Mouse (Mus musculus): ENCODE measurements around the gene Tbrg4.

The Tbrg4 gene

DNA sequence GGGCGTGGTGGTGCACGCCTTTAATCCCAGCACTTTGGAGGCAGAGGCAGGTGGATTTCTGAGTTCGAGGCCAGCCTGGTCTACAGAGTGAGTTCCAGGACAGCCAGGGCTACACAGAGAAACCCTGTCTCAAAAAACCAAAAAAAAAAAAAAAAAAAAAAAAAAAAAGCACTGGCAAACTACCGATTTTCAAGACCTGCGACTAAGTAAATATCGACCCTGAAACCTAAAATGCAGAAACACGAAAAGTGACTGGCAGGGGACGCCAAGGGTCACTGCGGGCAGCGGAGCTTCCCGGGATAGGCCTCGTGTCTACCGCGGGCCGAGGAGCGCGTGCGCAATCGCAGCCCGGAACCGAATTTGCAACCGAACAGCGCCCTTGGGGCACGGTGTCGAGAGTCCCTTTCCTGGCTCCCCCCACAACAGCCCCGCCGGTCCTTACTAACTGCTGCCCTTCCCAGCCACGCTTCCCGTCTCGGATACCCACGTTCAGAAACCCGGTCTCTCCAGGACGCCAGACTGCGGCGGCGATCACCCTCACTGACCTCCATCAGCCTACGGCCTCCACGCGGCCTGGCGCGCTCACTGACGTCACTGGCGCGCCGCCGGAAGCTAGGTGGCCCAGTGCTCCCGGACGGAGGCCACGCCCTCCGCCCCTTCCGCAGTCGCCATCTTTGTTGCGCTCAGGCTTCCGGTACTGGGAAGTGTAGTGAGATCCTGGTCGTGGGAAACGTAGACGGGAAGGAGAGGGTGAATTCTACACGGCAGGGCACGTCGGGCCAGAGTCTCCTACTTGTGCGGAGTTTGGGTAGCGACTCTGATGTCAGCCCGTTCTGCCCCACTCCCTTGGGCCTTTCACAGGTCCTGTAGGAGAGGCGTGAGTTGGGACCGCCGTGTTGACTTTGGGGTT lies at the start of gene Tbrg4:
Tbrg4 (minus strand) TSS at position 590 of the 910 bp plus-strand sequence.
- DNase-seq: peak; percentile 95 to 97

DNA sequence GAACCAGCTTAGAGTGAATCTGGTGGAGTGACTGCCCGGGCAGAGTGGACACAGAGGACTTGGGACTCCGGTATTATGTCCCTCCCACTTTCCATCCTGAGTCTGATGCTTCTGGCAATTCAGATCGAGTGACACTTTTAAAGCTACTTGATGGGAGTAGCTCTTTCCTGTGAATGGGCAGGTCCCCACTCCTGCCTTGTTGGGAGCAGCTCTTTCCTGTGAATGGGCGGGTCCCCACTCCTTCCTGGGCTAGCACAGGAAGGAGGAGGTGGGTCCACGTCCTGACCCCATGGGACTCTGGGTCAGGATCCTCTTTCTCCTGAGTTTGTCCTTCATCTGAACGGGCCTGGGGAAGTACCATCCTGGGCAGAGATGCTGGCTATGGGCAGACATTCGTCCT lies 49.5 kb upstream of the Tbrg4 start:
- DNase-seq: no peak

DNA sequence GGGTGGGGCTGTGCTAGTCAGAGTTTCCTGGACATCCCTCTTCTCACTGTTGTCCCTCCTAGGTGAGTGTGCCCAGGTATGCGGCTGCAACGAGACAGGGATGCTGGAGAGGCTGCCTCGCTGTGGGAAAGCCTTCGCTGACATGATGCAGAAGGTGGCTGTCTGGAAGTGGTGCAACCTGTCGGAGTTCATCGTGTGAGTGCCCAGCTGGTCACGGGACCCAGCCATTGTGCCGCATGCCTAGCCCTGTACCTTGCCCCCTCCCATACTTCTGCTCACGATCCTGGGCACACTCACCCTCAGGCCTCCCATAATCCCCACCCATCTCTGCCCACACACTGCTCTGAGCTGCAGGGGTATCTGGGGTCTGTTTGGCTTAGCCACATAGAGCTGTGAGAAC lies 48.8 kb upstream of the Tbrg4 start:
- no peak for DNase-seq

DNA sequence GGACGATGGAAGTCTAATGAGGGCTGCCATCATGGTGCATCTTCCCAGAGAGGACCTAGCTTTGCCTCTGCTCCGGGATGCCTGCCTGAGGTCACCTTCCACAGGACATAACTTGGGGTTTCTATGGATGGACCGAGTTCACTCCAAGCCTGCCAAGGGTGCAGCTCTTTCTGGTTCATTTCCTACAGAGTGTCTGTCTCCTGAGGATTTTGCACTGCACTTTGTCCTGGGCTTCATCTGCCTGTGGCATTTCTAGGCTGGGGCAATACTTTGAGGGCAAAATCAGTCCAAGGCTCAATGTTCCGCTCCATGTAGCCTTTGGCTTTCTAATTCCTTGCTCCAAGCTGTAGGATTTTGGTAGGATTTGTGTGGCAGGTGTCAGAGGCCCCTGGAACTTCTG lies 45.0 kb upstream of the Tbrg4 start:
- DNase-seq: no peak

DNA sequence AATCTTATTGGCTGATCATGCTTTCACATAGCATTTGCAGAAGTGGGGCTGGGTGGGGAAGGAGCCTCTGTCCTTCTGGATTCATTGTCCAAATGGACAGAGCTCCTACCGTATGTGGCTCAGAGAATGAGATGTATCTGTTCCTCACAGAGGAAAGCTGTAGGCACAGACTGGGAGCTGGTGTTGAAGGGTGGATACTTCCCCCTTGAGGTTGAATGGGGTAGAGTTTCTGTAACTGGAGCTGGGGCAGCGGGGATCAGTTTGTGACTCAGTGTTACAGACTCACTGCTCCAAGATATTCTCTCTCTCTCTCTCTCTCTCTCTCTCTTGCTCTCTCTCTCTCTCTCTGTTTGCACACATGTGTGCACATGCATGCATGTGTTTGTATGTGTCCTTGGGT lies 44.2 kb upstream of the Tbrg4 start:
- DNase-seq: no peak

DNA sequence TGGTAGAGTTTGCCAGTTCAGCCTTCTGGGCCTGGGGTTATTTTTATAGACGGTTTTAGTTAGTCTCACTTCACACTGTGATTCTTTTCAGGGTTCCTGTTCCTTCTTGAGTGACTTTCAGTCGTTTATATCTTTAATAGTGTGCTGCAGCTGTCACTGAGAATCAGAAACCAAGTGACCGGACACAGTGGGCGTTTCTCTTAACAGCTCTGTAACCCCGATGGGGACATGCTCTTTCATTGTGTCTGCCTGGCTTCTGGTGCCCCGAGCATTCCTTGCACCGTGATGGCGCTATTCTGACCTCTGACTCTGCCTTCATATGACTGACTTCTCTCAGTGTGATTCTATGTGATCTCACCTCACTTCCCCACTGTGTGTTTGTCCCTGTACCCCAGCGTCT lies 43.2 kb upstream of the Tbrg4 start:
- DNase-seq: no peak

DNA sequence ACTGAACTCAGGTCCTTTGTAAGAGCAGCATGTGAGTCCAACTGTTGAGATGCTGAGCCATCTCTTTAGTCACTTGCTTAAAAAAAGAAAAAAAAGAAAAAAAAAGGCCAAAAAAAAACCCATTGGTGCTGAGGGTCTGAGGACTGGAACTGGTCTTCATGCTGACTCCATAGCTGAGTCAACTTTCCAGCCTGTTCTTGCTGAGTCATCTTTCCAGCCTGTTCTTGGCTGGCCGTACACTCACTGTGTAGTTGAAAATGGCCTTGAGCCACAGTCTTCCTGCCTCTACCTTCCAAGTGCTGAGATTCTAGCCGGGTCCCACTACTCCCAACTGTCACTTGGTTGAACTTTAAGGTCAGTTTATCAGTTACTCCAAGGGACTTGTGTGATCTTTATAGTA lies 40.8 kb upstream of the Tbrg4 start:
- DNase-seq: no peak

DNA sequence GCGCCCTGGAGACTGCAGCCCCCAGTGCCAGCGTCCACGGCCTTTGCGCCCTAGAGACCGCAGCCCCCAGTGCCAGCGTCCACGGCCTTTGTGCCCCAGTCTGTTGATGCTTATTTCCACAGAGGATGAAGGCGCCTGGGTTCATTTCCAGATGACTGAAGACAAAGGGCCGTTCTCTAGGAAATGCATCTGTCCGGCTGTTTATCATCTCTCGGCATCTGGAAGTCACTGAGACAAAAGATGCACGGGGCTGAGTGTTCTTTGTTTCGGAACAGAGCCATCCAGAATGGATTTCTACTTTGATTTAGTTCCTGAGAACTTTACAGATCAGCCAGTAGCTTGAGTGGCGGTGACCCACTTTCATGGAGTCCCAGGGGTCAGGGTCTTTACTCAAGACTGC lies 35.3 kb upstream of the Tbrg4 start:
- DNase-seq: no peak

DNA sequence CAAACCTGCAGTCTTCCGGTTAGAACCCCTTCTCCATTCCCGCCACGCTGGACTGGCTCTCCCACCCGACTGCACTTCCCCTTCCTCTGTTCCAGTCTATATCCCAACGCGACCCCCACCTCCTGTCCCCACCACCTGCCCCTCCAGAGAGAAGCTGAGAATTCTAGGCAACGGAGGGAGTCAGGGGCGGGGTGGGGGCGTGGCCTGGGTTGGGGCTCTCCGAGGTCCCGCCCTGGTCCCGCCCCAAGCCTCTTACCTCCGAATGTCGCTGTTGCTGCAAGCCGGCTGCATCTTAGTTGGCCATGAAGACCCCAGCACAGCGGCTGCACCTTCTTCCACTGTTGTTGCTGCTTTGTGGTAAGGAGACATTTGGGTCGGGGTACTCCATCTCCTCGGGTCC lies 32.4 kb upstream of the Tbrg4 start, which contains the start of gene Ramp3:
Ramp3 (plus strand) TSS at position 251 of the 400 bp plus-strand sequence.
- peak; percentile 78 to 84 for DNase-seq

DNA sequence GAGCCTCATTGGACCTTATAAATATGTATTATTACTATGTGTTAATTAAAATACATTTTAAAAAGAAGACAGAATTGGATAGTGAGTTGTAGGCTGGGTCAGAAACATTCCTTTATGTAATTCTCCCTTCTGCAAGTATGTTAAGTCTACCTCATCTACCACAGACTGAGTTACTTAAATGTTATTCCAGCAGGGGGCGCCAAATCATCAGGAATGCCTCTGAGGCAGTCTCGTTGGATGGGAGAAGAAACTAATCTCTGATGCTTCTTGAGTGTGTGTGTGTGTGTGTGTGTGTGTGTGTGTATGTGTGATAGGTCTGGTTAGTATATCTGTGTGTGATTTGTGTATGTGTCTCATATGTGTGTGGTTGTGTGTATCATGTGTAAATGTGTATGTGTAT lies 29.0 kb upstream of the Tbrg4 start:
- DNase-seq: peak; percentile 95 to 98

DNA sequence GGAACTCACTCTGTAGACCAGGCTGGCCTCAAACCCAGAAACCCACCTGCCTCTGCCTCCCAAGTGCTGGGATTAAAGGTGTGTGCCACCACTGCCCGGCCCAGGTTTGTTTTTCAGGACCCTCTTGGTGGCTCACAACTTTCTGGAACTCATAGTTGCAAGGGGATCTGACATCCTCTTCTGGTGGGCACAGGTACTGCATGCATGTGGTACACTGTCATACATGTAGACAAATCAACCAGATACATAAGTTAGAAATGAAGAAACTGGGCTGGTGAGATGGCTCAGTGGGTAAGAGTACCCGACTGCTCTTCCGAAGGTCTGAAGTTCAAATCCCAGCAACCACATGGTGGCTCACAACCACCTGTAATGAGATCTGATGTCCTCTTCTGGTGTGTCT lies 27.1 kb upstream of the Tbrg4 start:
- DNase-seq: peak in 1 of 2 experiments; percentile 45

DNA sequence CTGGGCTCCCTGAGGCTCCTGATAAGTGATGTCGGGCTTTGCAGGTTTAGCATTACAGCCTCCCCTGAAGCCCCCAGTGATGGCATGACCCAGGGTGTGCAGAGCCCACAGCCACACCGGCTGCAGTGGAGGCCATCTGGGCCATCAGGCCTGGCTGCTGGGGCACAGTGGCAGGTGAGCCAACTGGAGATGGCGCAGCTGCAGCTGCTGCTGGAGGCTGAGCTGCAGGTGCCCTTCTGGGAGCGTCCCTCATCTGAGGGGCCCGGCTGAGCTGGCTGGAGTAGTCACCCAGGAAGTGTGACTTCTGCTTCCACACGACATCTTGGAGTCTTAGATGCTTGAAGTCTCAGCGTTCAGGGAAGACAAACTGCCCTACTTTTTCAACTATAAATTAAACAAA lies 24.7 kb upstream of the Tbrg4 start:
- no peak for DNase-seq

DNA sequence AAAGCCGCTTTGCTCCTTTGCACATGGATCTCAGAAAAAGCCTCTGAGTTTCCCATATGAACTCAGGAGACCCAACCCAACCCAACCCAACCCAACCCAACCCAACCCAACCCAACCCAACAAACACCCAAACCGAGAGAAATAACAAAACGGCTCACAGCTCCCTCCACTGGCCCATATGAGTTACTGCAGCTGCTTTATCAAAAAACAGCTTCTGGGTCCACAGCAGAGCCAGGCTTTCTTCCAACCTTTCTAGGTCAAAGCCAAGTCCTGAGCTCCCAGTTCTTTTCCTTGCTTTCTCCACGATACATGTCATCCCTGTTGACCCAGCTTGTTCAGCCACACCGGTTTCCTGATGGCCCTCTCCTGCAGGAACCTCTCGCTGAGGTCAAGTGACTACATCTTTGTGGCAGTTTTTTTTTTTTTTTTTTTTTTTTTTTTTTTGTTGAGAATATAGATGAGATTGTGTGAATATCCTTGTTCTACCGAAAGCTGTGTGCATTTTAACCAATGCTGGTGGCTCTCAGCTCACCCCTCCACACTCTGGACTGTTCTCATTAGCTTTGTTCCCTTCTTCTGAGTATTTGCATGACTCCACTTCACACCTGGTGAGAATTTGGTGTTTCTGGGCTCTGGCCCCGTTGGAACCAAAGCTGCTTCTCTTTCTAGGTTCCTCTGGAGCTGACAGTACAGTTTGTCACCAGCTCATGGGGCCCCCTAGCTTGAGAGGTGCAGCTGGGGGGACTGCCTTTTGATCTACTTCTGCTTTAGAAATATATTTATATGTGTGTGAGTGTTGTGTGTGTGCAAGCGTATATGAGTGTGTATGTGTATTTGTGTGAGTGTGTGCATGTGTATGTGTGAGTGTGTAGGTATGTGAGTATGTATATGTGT lies 22.2 kb upstream of the Tbrg4 start:
- DNase-seq: peak in 1 of 2 experiments; percentile 46

DNA sequence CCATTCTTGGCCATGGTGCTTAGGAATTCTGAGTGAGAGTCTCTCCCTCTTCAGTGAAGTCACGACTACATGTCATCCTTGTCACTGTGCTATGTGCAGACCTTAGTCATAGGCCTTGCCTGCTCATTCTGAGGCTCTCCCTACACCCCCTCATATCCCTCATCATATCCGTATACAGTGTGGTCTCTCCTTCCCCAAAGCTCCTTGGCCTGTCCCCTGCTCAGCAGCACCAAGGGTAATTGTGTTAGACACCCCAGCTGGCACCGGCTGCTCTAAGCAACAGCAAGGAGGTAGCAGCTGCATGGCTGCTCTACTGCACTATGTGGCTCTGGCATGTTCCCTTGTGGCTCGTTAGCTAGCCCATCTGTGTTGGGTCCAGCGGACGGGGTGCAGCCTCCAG lies 18.7 kb upstream of the Tbrg4 start:
- DNase-seq: no peak

DNA sequence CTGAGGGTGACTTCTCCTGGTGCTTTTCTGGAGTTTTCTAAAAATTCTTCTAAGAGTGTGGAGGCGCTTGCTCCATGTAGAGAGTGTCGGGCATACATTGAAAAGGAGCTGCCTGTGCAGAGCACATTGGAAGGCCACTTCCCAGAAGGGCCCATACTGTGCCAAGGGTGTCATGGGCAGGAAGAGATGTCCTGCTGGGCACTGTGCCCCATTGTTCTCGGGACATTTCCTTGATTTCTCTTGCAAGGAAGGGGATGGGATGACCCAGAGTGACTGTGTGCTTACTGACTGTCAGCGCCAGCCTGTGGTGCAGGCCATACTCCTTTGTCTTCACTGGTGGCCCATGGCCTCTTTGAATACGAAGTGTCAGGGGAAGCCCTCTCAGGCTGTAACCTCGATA lies 13.2 kb upstream of the Tbrg4 start:
- no peak for DNase-seq

DNA sequence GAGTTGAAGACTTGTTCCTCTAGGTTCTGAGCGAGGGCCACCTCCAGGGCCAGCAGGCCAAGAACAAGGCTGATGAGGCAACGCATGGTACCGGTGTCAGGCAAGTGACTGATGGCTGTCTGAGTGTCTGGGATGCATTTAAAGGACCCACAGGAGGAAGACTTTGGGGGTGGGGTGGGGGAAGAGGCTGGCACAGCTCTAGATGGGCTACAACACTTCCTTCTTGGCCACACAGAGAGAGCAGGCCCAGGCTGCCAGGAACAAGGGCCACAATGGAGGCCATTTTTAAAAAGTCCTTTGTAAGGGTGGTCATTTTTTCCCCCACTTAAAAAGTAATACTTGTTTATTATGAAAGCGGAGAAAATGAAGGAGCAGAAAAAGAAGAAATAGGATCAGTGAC lies 12.7 kb upstream of the Tbrg4 start, which contains the start of gene Wap:
Wap (minus strand) TSS at position 101 of the 400 bp plus-strand sequence.
- DNase-seq: no peak

DNA sequence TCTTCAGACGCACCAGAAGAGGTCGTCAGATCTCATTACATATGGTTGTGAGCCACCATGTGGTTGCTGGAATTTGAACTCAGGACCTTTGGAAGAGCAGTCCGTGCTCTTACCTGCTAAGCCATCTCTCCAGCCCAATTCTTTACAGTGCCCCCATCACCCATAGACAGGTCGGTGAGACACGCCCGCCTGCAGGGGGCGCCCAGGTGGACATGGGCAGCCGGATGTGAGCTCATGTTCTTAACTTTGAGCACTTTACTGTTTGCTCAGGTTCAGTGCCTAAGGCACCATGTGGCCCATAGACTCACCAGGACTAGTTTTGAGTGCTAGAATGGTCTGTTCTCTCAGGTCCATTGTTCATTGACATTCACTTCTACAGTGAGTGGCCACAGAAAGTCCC lies 10.3 kb upstream of the Tbrg4 start:
- DNase-seq: no peak

DNA sequence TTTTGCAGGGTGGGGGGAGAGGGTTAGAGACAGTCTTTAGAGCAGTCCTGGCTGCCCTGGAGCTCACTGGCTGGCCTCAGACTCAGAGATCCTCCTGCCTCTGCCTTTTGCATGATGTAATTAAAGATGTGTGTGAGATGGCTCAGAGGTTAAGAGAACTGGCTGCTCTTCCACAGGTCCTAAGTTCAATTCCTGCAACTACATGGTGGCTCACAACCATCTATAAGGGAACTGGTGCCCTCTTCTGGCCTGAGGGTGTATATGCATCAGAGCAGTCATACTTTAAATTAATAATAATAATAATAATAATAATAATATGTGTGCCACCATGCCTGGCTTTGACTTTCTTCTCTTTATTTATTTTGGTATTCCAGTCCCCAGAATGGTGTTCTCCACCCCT lies 3.8 kb upstream of the Tbrg4 start:
- peak; percentile 52 to 63 for DNase-seq

DNA sequence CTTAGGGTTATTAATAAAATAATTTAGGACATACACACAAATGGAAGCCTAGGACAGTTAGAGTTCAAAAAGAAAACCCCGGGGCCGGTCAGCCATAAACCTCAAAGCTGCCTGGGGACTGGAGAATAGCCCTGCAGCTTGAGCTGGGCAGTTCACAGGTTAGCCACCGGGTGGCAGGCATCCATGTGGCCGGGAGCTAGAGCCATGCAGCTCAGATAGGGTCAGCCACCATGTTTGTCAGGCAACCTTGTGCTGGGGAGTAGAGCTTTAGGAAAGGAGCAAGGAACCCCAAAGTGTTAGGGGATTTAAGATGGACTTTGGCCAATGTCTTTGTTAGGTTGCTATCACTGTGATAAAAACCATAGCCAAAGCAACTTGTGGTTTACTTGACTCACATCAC lies 2.7 kb upstream of the Tbrg4 start:
- DNase-seq: peak; percentile 67 to 79

DNA sequence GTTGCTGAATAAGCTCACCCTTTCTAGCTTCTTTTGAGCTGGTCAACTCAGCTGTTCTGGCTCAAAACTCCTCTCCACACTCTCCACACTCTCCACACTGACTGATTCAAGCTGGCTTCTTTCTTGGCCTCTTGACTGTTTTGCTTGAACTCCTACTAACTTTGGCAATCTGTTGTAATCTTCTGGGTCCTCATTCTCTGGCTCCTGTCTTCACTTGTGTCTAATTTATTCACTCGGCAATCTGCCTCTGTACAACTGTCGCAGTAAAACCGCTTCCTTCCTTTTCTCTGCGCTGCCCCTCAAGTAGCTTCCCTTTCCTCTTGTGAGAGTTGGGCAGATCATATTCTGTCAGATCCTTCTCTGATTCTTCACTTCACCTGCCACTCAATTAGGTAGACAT lies 1.9 kb upstream of the Tbrg4 start:
- no peak for DNase-seq

DNA sequence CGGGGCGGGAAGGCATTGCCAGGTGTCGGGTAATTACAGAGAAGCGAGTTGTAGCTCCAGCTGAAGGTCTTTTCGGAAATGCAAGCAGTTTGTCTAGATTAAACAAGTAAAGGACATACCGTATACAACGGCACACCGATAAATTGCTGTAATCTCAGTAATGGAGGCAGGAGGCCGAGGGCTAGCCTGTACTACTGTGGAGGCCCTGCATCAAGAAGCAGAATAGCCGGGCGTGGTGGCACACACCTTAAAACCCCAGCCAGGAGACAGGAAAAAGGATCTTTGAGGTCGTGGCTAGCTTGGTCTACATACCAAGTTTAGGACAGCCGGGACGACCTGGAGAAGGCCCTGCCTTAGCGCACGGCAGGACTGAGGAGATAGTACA lies 513 bp upstream of the Tbrg4 start:
- DNase-seq: no peak

DNA sequence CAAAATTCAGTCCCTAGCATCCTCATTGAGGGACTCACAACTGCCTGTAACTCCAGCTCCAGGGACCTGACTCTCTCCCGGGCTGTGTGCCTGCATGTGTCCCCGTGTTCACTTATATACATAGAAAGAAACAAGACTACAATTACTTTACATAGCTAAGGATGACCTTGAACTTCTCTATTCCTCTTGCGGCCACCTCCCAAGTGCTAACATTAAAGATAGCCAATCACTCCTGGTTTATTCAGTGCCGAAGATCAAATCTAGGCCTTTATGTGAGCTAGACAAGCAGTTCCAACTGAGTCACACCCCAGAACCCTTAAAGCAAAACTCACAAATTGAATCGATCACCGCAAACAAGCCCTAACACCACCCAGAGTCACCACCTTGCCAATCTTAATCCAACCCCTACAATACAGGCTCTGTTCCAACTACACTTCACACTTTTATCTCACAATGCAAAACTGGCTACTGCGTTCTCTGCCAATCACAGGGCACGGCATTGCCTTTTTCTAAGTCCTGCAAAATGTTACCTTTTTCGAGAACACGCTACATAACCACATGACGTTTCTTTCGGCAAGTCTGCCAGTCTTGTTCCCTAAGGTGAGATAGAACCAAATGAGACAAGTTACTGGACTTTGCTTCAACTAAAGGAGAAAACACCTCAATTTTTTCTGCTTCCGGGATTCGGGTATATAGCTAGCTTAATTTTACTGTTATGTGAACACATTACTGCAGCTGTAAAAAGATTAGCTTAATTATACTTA lies 1.1 kb downstream of the Tbrg4 start:
- DNase-seq: no peak

DNA sequence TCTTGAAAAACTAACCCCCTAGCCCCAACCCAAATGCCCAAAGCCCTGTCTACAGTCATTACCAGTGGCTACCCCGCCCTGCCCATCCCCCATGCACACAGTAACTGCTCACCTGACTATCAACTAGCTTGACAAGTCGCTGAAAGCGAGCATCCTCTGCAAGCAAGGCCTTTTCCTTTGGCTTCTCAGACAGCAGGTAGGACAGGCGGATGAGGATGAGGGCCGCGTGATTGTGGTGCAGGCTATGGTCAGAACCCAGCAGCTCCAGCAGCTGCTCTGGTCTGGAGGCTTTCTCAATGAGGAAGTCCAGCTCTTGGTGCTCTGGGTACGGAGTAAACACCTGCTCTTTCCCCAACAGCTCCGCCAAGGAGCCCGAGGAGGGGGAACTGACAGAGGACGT lies 2.2 kb downstream of the Tbrg4 start:
- no peak for DNase-seq
